Mouse (Mus musculus) embryonic facial prominence, embryonic 13.5 days (tissue): ENCODE measurements around the gene Blzf1. TPM values are rescaled to one million over a fixed set of nuclear protein-coding genes. Genes with fewer than 3 reads are reported as not detected.

Experiments used
- ATAC-seq: fragments of 200-750 bp; cut with Nextera tagmentation; 2 replicates; pipeline ENCODE4 v1.8.0; 2017; ENCODE audit warnings: low read depth; ENCODE audit not compliant: insufficient number of reproducible peaks, insufficient read depth, low FRiP score, low TSS enrichment
- H3K27ac ChIP-seq: fragments of 300-500 bp; sonication (generic); 2 replicates; pipeline ENCODE4 v1.5.1; 2015; ENCODE audit warnings: moderate library complexity, mild to moderate bottlenecking, inconsistent platforms
- H3K27me3 ChIP-seq: fragments of 300-500 bp; sonication (generic); 2 replicates; pipeline ENCODE4 v1.6.1; 2015; ENCODE audit warnings: mild to moderate bottlenecking, inconsistent platforms
- H3K36me3 ChIP-seq: fragments of 300-500 bp; sonication (generic); 2 replicates; pipeline ENCODE4 v1.6.1; 2015; ENCODE audit warnings: mild to moderate bottlenecking, inconsistent platforms
- H3K4me1 ChIP-seq: fragments of 300-500 bp; sonication (generic); 2 replicates; pipeline ENCODE4 v1.6.1; 2015; ENCODE audit warnings: inconsistent platforms
- H3K4me2 ChIP-seq: fragments of 300-500 bp; sonication (generic); 2 replicates; pipeline ENCODE4 v1.6.1; 2015; ENCODE audit warnings: moderate library complexity, mild to moderate bottlenecking, inconsistent platforms
- H3K4me3 ChIP-seq: fragments of 300-500 bp; sonication (generic); 2 replicates; pipeline ENCODE4 v1.5.1; 2015; ENCODE audit warnings: mild to moderate bottlenecking, inconsistent platforms
- H3K9ac ChIP-seq: fragments of 300-500 bp; sonication (generic); 2 replicates; pipeline ENCODE4 v1.6.1; 2015; ENCODE audit warnings: mild to moderate bottlenecking, inconsistent platforms
- H3K9me3 ChIP-seq: fragments of 300-500 bp; sonication (generic); 2 replicates; pipeline ENCODE4 v1.6.1; 2016; ENCODE audit warnings: inconsistent platforms
- WGBS: fragments of 180-500 bp; shearing (Covaris S2); methylation state at CpG from one replicate; pipeline ENCODE4 v1.1.7; 2015; ENCODE audit warnings: mixed read lengths; 5-methylcytosine and 5-hydroxymethylcytosine counted together
- polyA plus RNA-seq: library from polyadenylated mRNA; unstranded; fragments of >200 nt; fragmentation: Nextera tagmentation; extraction: Ambion mirVana; gene quantifications from 2 replicates; pipeline ENCODE4 v1.2.1, GENCODE M21; 2015

The Blzf1 gene
- polyA plus RNA-seq, 1 experiment from 2014 or later, result 35.3 TPM

DNA sequence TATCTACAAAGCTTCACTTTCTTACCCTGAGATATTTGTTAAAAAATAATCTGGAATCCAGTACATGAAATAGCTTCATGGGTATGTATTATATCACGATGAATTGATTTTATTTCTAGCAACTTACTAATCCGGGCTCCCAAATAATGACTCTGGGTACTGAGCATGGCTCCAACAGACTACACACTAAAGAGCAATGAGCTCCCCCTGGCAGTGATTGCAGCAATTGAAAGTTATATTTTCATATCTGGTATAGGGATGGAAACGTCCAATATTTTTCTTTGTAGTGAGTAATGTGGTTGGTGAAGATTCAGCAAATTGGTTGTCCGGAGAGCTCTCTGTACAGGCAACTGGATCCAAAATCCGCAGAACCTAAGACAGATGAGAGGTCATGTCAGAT lies 15.2 kb downstream of the Blzf1 start:
- Histone ChIP-seq H3K36me3 (peaks cover 49% of the 10 kb centered on the region), H3K4me1 (no peaks in the 10 kb centered on the region), H3K9me3 (no peaks in the 10 kb centered on the region), H3K27ac (no peak overlapping the region), H3K9ac (no peak overlapping the region), H3K4me3 (no peak overlapping the region), H3K27me3 (no peaks in the 10 kb centered on the region), H3K4me2 (no peak overlapping the region)
- WGBS, result 90% methylated on average over 5 of the region's 5 CpGs
- no peak for ATAC-seq

GRCm38 (mm10) chr1:164287406-164287805 lies 19.9 kb downstream of the Blzf1 start:
- Histone ChIP-seq H3K27me3 (no peaks in the 10 kb centered on the region), H3K9me3 (no peaks in the 10 kb centered on the region), H3K4me2 (no peak overlapping the region), H3K4me1 (no peaks in the 10 kb centered on the region), H3K36me3 (peaks cover 17% of the 10 kb centered on the region), H3K4me3 (no peak overlapping the region), H3K9ac (no peak overlapping the region), H3K27ac (no peak overlapping the region)
- ATAC-seq, result no peak
- WGBS, result 54% methylated on average over 15 of the region's 15 CpGs

GRCm38 (mm10) chr1:164284007-164284406 lies 23.3 kb downstream of the Blzf1 start:
- Histone ChIP-seq H3K9ac (no peak overlapping the region), H3K4me3 (no peak overlapping the region), H3K4me2 (no peak overlapping the region), H3K27me3 (no peaks in the 10 kb centered on the region), H3K36me3 (0 out of 2 replicates have a peak, but pooled peaks cover 4% of the 10 kb centered on the region), H3K9me3 (no peaks in the 10 kb centered on the region), H3K4me1 (no peaks in the 10 kb centered on the region), H3K27ac (no peak overlapping the region)
- no peak for ATAC-seq
- 88% methylated on average over 3 of the region's 3 CpGs for WGBS

- no peaks in the 10 kb centered on the region for H3K27me3 ChIP-seq
- ATAC-seq, result no peak
- no peak overlapping the region for H3K27ac ChIP-seq
- H3K9me3 ChIP-seq, result no peaks in the 10 kb centered on the region
- H3K4me2 ChIP-seq, result no peak overlapping the region
- peaks cover 3% of the 10 kb centered on the region; the same call in 1 of the 2 replicates for H3K4me1 ChIP-seq
- H3K9ac ChIP-seq, result no peak overlapping the region
- 0 out of 2 replicates have a peak, but pooled peaks cover 4% of the 10 kb centered on the region for H3K36me3 ChIP-seq
- WGBS, result 71% methylated on average over 4 of the region's 4 CpGs
- H3K4me3 ChIP-seq, result no peak overlapping the region
Observed at GRCm38 (mm10) chr1:164279332-164279731, 28.0 kb downstream of the Blzf1 start.

DNA sequence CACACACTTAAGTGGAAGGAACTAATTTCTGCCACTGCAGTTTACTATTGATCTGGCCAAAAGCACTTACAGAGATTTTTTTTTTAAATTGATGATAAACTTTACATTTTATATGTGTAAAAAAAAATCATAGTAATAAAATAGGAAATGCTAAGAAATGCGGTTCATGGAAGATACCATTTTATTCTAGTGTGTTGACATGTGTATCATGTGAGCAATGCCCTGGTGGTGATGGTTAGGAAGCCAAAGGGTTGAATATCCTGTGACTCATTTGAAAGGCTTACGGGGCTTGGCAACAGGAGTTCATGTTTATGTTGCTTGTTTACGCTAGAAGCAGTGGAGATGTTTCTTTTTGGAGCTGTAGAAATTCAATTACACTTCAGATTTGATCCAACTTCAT lies 30.7 kb downstream of the Blzf1 start:
- peaks cover 14% of the 10 kb centered on the region for H3K4me1 ChIP-seq
- H3K27ac ChIP-seq, result no peak overlapping the region
- no peaks in the 10 kb centered on the region for H3K9me3 ChIP-seq
- ATAC-seq, result no peak
- no peak overlapping the region for H3K9ac ChIP-seq
- 0 out of 2 replicates have a peak, but pooled peaks cover 4% of the 10 kb centered on the region for H3K36me3 ChIP-seq
- WGBS, result 82% methylated on average over 3 of the region's 3 CpGs
- H3K27me3 ChIP-seq, result no peaks in the 10 kb centered on the region
- no peak overlapping the region for H3K4me2 ChIP-seq
- no peak overlapping the region for H3K4me3 ChIP-seq

DNA sequence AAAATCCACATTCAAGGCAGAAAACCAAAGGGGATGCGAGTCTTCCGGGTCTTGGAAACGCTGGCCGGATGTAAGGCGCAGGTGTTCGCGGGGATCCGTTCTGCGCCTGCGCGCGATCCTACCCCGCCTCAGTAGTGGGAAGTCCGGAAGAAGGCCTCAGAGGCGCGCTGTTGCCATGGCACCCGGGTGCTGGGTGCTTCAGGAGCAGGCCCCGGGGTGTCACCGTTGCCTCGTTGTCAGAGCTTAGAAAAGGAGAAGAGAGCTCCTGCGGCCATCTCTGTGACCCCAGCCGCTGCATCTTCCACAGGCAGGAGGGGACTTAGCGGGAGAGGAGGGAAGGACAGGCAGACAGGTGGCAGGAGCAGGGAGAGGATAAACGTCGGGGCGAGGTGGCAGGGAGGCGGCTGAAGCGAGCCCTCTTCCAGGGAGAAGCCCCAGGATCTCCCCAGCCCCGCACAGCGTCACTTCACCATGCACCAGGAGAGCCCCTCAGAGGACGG lies 31.8 kb downstream of the Blzf1 start, which contains the start of gene Ccdc181:
Ccdc181 (plus strand) TSS at position 131 of the 500 bp plus-strand sequence.
- Histone ChIP-seq H3K4me3 (peak within 1 kb of the TSS; percentile 61), H3K36me3 (0 out of 2 replicates have a peak, but pooled peaks cover 1% of the 10 kb centered on the region), H3K27me3 (no peaks in the 10 kb centered on the region), H3K4me2 (peak within 1 kb of the TSS; percentile 90), H3K27ac (peak within 1 kb of the TSS; percentile 11; the same call in 1 of the 2 replicates), H3K4me1 (peaks cover 14% of the 10 kb centered on the region), H3K9me3 (no peaks in the 10 kb centered on the region), H3K9ac (peak within 1 kb of the TSS; percentile 68)
- under 1% methylated on average over 31 of the region's 31 CpGs for WGBS
- peak; percentile 87 for ATAC-seq

DNA sequence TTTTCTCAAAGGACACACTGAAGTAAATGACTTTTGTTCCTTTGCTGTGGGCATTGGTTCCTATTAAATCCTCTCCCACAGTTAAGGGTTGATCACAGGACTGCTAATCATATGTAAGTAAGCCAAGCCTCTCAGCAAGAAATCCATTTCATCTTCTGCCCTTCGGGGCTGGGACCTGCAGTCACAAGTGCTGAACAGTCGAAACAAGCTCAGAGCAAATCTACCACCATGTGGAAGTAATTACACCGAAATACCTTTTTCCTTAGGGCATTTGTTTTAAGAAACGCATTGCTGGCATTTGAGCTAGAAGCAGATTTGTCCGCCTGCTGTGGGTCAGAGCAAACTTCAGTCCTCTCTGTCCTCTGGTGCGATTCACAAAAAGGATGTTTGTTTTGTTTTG lies 33.6 kb downstream of the Blzf1 start:
- Histone ChIP-seq H3K4me3 (no peak overlapping the region), H3K9ac (no peak overlapping the region), H3K27me3 (no peaks in the 10 kb centered on the region), H3K27ac (no peak overlapping the region), H3K4me1 (peaks cover 14% of the 10 kb centered on the region), H3K9me3 (no peaks in the 10 kb centered on the region), H3K36me3 (no peaks in the 10 kb centered on the region), H3K4me2 (0 out of 2 replicates have a peak overlapping the region, but pooled peaks have one; percentile 9)
- ATAC-seq, result no peak
- 17% methylated on average over 6 of the region's 6 CpGs for WGBS

DNA sequence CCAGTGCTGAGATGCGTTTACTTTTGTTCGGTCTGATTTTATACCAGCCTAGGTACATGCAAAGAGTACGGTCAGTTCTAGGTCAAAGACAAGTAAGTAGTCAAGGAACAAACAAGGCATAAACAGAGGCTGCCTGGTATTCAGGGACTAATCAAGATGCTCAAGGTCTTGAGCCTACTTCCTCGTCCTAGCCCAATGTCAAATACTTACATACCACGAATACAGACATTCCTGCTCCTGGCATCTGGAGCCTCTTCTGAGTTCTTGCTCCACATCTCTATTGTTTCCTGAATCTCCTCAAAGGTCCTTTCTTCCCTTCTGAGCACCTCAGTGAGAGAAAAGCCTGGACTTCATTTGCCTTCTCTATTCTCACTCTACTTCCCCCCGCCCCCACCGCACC lies 36.3 kb downstream of the Blzf1 start:
- 69% methylated on average over 7 of the region's 7 CpGs for WGBS
- Histone ChIP-seq H3K9me3 (no peaks in the 10 kb centered on the region; the same call in 1 of the 2 replicates), H3K4me3 (no peak overlapping the region), H3K4me1 (peaks cover 14% of the 10 kb centered on the region), H3K27me3 (no peaks in the 10 kb centered on the region), H3K4me2 (no peak overlapping the region), H3K36me3 (peaks cover 3% of the 10 kb centered on the region; the same call in 1 of the 2 replicates), H3K9ac (no peak overlapping the region), H3K27ac (no peak overlapping the region)
- no peak for ATAC-seq

DNA sequence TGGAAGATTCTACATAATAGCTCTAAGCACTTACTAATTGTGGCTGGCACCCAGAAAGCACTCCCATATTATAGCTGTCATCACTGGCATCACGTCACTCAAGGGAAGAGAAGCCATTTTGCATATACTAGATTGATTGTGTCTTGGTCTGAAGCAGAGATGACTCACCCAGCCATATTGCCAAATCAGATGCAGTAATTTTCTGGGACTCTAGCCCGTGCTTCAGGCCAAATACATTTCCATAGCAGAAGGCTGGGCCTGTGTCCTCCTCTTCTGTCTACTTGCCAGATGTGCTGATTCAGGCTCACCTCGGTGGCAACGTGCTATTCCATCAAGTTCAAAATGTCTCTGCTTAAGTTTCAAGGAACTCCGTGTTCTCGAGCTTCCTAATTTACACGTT lies 45.7 kb downstream of the Blzf1 start:
- no peaks in the 10 kb centered on the region; the same call in 1 of the 2 replicates for H3K9me3 ChIP-seq
- 85% methylated on average over 7 of the region's 7 CpGs for WGBS
- no peak overlapping the region for H3K4me2 ChIP-seq
- no peak overlapping the region for H3K4me3 ChIP-seq
- H3K4me1 ChIP-seq, result no peaks in the 10 kb centered on the region
- no peak for ATAC-seq
- H3K27ac ChIP-seq, result no peak overlapping the region
- no peak overlapping the region for H3K9ac ChIP-seq
- no peaks in the 10 kb centered on the region for H3K27me3 ChIP-seq
- peaks cover 25% of the 10 kb centered on the region for H3K36me3 ChIP-seq

DNA sequence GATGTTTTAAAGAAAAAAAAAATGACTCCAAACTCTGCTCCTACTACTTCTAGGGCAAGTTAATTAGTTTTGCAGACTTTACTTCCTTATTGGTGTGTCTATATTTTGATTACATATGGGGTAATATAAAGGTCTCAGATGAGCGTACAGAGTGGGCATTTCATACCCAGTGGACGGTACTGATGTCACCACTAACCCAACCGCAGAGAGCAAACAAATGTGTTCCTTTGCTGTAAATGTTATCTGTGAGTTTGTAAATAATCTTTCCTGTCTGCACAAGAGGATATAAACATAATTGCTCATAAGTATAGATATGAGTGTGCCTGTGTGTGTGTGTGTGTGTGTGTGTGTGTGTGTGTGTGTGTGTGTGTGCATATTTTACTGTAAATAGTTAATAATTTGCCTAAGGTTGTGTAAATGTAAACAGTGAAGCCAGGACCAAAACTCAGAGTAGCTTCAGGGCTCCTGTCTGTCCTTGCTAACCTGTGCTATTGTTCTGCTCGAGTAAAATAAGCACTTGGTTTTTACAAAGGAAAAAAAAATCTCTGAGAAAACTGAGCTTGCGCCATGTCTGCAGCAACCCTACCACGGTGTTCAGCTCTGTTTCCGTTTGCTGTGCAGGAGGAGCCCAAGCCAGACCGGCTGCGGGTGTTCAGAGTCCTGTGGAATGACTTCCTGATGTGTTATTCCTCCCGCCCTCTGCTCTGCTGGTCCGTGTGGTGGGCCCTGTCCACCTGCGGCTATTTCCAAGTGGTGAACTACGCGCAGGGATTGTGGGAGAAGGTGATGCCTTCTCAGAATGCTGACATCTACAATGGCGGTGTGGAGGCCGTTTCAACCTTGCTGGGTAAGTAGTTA lies 46.9 kb downstream of the Blzf1 start:
- H3K36me3 ChIP-seq, result peaks cover 20% of the 10 kb centered on the region
- no peak overlapping the region for H3K4me2 ChIP-seq
- H3K27ac ChIP-seq, result no peak overlapping the region
- no peak for ATAC-seq
- WGBS, result 76% methylated on average over 16 of the region's 16 CpGs
- no peaks in the 10 kb centered on the region for H3K4me1 ChIP-seq
- H3K27me3 ChIP-seq, result no peaks in the 10 kb centered on the region
- 0 out of 2 replicates have a peak overlapping the region, but pooled peaks have one; percentile 6 for H3K9ac ChIP-seq
- H3K4me3 ChIP-seq, result no peak overlapping the region
- no peaks in the 10 kb centered on the region for H3K9me3 ChIP-seq

DNA sequence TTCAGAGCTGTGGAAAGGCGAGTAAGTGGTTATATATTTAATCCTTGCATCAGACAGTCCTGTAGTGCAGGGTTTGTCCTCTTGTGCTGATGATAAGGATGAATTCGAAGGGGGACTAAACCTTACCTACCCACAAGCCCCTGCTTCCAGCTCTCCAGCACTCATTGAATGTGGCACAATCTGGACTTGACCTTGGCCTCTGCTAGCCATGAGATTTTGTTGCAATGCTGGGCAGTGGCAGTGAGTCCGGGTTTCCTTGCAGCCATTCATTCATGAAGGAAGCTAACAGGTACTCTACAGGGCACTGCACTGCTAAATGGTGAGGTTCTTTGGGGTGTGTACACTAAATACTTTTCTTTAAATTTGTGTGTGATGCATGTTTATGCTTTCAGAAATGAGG lies 52.5 kb downstream of the Blzf1 start:
- no peak overlapping the region for H3K4me3 ChIP-seq
- H3K36me3 ChIP-seq, result peaks cover 9% of the 10 kb centered on the region
- 75% methylated on average over 3 of the region's 3 CpGs for WGBS
- H3K4me1 ChIP-seq, result peaks cover 12% of the 10 kb centered on the region
- no peak overlapping the region for H3K9ac ChIP-seq
- no peaks in the 10 kb centered on the region for H3K9me3 ChIP-seq
- no peak overlapping the region for H3K4me2 ChIP-seq
- peaks cover 4% of the 10 kb centered on the region; the same call in 1 of the 2 replicates for H3K27me3 ChIP-seq
- H3K27ac ChIP-seq, result no peak overlapping the region
- ATAC-seq, result no peak

DNA sequence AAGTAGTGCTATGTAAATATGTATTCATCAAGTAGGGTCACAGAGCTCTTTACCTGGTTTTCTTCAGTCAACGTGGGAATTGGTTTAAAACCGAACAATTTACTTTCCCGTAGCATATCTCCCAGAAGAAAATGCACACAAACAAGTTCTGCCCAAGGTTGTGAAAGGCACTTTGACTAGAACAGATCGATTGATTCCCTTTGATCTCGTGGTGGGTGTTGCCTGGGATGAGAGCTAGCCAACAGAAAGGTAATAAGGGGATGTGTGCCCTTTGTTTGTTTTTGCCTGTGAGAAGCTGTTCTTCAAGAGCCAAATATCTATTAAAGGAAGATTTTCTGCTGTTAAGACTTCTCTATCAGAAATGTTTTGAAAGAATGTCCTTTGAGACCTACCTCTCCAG lies 54.7 kb downstream of the Blzf1 start:
- no peak overlapping the region for H3K4me3 ChIP-seq
- H3K27me3 ChIP-seq, result peaks cover 4% of the 10 kb centered on the region; the same call in 1 of the 2 replicates
- H3K4me1 ChIP-seq, result peaks cover 27% of the 10 kb centered on the region
- 71% methylated on average over 5 of the region's 5 CpGs for WGBS
- peaks cover 9% of the 10 kb centered on the region for H3K36me3 ChIP-seq
- no peak overlapping the region for H3K9ac ChIP-seq
- no peak overlapping the region for H3K4me2 ChIP-seq
- H3K27ac ChIP-seq, result no peak overlapping the region
- no peaks in the 10 kb centered on the region for H3K9me3 ChIP-seq
- ATAC-seq, result no peak
